Mouse (Mus musculus) lung, postnatal 4 days (tissue): ENCODE measurements around the gene Cwc15.
A peak's percentile ranks its signal among the peaks of the same experiment; 100 is the strongest.
"Not testable (repeated sequence)": the region's sequence is repeated elsewhere in the genome, so short reads cannot be mapped to it uniquely, and the experiment has no call there.

ENCODE experiments used
- DNase-seq, 2 experiments: peaks; one replicate each; pipeline ENCODE4 v3.0.0; 2021

Cwc15 gene

GRCm38 (mm10) chr9:14500023-14500915 is at the start of gene Cwc15, which contains the start of gene Kdm4d:
Gene Cwc15, plus strand, starts transcription at chr9:14500617.
Gene Kdm4d, minus strand, starts transcription at chr9:14500482.
- DNase-seq, result peak; percentile 94

GRCm38 (mm10) chr9:14451120-14451519 is 49.3 kb upstream of the Cwc15 start:
- DNase-seq, result peak in 1 of 2 experiments; percentile 16

- no peak for DNase-seq
Observed at GRCm38 (mm10) chr9:14456320-14456719, 44.1 kb upstream of the Cwc15 start.

- not testable (repeated sequence) for DNase-seq
Observed at GRCm38 (mm10) chr9:14462536-14462935, 37.9 kb upstream of the Cwc15 start.

GRCm38 (mm10) chr9:14463668-14464067 is 36.7 kb upstream of the Cwc15 start:
- DNase-seq, result not testable (repeated sequence)

GRCm38 (mm10) chr9:14498896-14499705 is 1.3 kb upstream of the Cwc15 start:
- DNase-seq, result no peak

- no peak for DNase-seq
Observed at GRCm38 (mm10) chr9:14500916-14501424, 553 bp downstream of the Cwc15 start.

- DNase-seq, result peak; percentile 27 to 49
Observed at GRCm38 (mm10) chr9:14512633-14513445, 12.4 kb downstream of the Cwc15 start.

GRCm38 (mm10) chr9:14517296-14517695 is 16.9 kb downstream of the Cwc15 start:
- DNase-seq, result no peak

GRCm38 (mm10) chr9:14518105-14518504 is 17.7 kb downstream of the Cwc15 start:
- no peak for DNase-seq

GRCm38 (mm10) chr9:14520971-14521670 is 20.7 kb downstream of the Cwc15 start:
- DNase-seq, result peak in 1 of 2 experiments; percentile 35

- no peak for DNase-seq
Observed at GRCm38 (mm10) chr9:14521695-14522094, 21.3 kb downstream of the Cwc15 start.

GRCm38 (mm10) chr9:14523408-14524043 is 23.1 kb downstream of the Cwc15 start:
- peak; percentile 79 to 86 for DNase-seq

- no peak for DNase-seq
Observed at GRCm38 (mm10) chr9:14530004-14530403, 29.6 kb downstream of the Cwc15 start.

- DNase-seq, result no peak
Observed at GRCm38 (mm10) chr9:14532283-14532682, 31.9 kb downstream of the Cwc15 start.

- DNase-seq, result no peak
Observed at GRCm38 (mm10) chr9:14533659-14534058, 33.2 kb downstream of the Cwc15 start.

- DNase-seq, result no peak
Observed at GRCm38 (mm10) chr9:14534833-14535456, 34.5 kb downstream of the Cwc15 start.

- peak; percentile 43 to 71 for DNase-seq
Observed at GRCm38 (mm10) chr9:14544034-14544757, 43.8 kb downstream of the Cwc15 start.

- DNase-seq, result peak in 1 of 2 experiments; percentile 68
Observed at GRCm38 (mm10) chr9:14547584-14548365, 47.4 kb downstream of the Cwc15 start.
